Mouse (Mus musculus) liver, embryonic 14.5 days (tissue): ENCODE data around the gene Hyal2.

Experiments
- CTCF ChIP-seq: IDR thresholded peaks from 2 replicates; pipeline ENCODE4 v1.5.1; 2016; ENCODE audit warnings: antibody characterized with exemption, low read depth, control low read depth
- EP300 ChIP-seq: IDR thresholded peaks from 2 replicates; pipeline ENCODE4 v1.6.1; 2016; ENCODE audit warnings: antibody characterized with exemption, low read depth

DNA sequence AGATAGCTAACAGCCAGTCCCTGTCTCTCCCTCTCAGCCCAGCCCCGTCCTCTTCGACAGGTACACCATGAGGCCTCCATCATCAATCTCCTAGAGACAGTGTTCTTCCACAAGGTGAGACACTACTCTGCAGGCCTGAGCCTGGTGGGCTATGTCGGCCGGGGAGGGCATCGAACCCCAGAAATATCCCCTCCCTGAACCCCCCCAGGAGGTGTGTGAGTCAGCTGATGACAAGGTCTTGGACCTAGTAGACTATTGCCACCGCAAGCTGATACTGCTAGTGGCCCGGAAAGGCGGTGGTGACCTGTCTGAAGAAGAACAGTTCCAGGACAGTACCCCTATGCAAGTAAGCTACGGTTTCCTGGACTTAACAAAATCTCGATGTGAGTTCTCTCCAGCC is 18.9 kb upstream of the Hyal2 start:
- no peak for TF ChIP-seq CTCF
- TF ChIP-seq EP300, result no peak
